Mouse (Mus musculus): ENCODE data around the gene Mxra8. TPM values are rescaled to one million over a fixed set of nuclear protein-coding genes. Genes with fewer than 3 reads are reported as not detected.

Gene Mxra8
- polyA plus RNA-seq, 1 experiment from 2014 or later: 137 TPM

DNA sequence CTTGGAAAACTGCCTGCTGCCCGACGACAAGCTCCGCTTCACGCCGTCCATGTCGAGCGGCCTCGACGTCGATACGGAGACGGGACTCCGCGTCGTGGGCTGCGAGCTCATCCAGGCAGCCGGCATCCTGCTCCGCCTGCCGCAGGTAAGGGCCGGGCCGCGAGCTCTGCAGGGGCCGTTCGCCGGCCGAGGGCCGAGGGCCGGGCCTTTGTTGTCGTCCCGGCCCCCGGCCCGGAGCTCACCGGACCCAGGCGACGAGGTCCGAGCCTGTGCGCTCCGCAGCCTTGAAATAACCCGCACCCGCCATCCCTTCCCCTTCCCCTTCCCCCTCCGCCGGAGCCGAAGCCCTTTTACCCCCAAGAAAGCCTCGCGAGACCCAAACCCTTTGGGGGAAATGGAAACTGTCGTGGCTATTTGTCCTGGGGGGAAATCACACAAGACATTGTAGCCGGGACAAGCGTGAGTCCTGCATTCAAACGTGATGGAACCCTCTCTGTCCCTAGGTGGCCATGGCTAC lies 26.8 kb upstream of the Mxra8 start:
- Histone ChIP-seq H3K9ac (peak overlapping the region; percentile 100), H3K36me3 (peaks cover 73% of the 10 kb centered on the region), H3K4me1 (peaks cover 20% of the 10 kb centered on the region), H3K27me3 (no peaks in the 10 kb centered on the region), H3K27ac (replicated peaks) (peak overlapping the region; percentile 96), H3K4me2 (replicated peaks) (peak overlapping the region; percentile 79), H3K4me3 (replicated peaks) (peak overlapping the region; percentile 100), H3K9me3 (replicated peaks) (no peaks in the 10 kb centered on the region)
- peak; percentile 6; the same call in 1 of the 2 replicates for ATAC-seq (ENCODE audit: insufficient number of reproducible peaks, low FRiP score, low TSS enrichment, low read depth)
- WGBS: under 1% methylated on average over 48 of the region's 49 CpGs

DNA sequence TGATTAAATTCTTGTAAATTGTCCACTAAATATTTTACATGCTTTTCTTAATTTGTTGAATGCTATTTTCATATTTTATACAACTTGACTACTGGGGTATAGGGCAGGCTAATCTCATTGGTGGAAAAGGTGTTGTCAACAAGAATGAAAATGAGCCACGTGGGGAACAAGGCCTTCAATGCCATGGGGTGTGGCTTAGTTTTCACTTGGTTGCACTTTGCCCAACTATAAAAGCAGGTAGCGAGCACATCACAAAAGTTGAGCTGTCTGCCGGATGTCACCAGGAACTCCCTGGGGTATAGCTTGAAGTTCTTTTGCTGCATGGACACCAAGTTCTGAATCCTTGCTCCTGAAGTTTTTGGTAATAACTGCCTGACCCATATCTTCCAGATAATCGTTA lies 21.9 kb upstream of the Mxra8 start:
- H3K4me3 ChIP-seq (replicated peaks): no peak overlapping the region
- H3K9ac ChIP-seq: no peak overlapping the region
- no peaks in the 10 kb centered on the region for H3K27me3 ChIP-seq
- H3K4me1 ChIP-seq: peaks cover 13% of the 10 kb centered on the region
- WGBS: 87% methylated on average over 4 of the region's 4 CpGs
- H3K27ac ChIP-seq (replicated peaks): no peak overlapping the region
- H3K9me3 ChIP-seq (replicated peaks): no peaks in the 10 kb centered on the region
- peaks cover 86% of the 10 kb centered on the region for H3K36me3 ChIP-seq
- no peak for ATAC-seq (ENCODE audit: insufficient number of reproducible peaks, low FRiP score, low TSS enrichment, low read depth)
- no peak overlapping the region for H3K4me2 ChIP-seq (replicated peaks)

DNA sequence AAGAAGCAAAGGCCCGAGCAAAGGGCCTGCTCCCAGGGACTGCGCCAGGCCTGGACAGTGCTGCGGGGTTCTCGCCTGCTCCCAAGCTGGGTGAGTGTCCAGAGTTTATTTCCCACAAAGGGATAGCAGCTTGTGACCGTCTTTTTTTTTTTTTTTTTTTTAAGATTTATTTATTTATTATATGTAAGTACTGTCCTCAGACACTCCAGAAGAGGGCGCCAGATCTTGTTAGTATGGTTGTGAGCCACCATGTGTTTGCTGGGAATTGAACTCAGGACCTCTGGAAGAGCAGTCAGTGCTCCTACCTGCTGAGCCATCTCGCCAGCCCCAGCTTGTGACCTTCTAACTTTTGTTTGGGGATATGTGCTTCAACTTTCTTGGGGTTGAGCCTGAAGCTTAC lies 18.5 kb upstream of the Mxra8 start:
- Histone ChIP-seq H3K27ac (replicated peaks) (no peak overlapping the region), H3K9ac (no peak overlapping the region), H3K9me3 (replicated peaks) (no peaks in the 10 kb centered on the region), H3K4me1 (no peaks in the 10 kb centered on the region), H3K4me3 (replicated peaks) (no peak overlapping the region), H3K4me2 (replicated peaks) (no peak overlapping the region), H3K27me3 (no peaks in the 10 kb centered on the region), H3K36me3 (peaks cover 94% of the 10 kb centered on the region)
- no peak for ATAC-seq (ENCODE audit: insufficient number of reproducible peaks, low FRiP score, low TSS enrichment, low read depth)
- 78% methylated on average over 7 of the region's 7 CpGs for WGBS

DNA sequence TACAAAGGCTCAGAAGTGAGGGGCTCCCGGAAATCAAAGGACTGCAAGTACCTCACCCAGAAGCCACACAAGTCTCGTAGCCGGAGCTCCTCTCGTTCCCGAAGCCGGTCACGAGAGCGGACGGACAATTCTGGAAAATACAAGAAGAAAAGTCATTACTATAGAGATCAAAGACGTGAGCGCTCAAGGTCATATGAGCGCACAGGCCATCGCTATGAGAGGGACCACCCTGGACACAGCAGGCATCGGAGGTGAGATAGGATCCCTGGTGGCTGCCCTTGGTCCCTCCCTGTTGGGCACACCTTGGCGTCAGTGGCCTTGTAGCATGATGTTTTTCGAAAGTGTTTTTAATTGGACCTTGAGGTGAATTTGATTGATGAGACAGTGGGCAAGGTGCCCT lies 16.0 kb upstream of the Mxra8 start:
- Histone ChIP-seq H3K9me3 (replicated peaks) (no peaks in the 10 kb centered on the region), H3K4me2 (replicated peaks) (no peak overlapping the region), H3K4me3 (replicated peaks) (no peak overlapping the region), H3K4me1 (no peaks in the 10 kb centered on the region), H3K27ac (replicated peaks) (no peak overlapping the region), H3K36me3 (peaks cover 87% of the 10 kb centered on the region), H3K9ac (no peak overlapping the region), H3K27me3 (no peaks in the 10 kb centered on the region)
- no peak for ATAC-seq (ENCODE audit: insufficient number of reproducible peaks, low FRiP score, low TSS enrichment, low read depth)
- WGBS: 94% methylated on average over 16 of the region's 16 CpGs

- Histone ChIP-seq H3K4me1 (peaks cover 29% of the 10 kb centered on the region), H3K9ac (no peak overlapping the region), H3K4me3 (replicated peaks) (no peak overlapping the region), H3K36me3 (peaks cover 34% of the 10 kb centered on the region), H3K27ac (replicated peaks) (no peak overlapping the region), H3K27me3 (no peaks in the 10 kb centered on the region), H3K9me3 (replicated peaks) (no peaks in the 10 kb centered on the region), H3K4me2 (replicated peaks) (no peak overlapping the region)
- 83% methylated on average over 4 of the region's 4 CpGs for WGBS
- no peak for ATAC-seq (ENCODE audit: insufficient number of reproducible peaks, low FRiP score, low TSS enrichment, low read depth)
These were observed 9.6 kb upstream of the Mxra8 start for GRCm38 (mm10) chr4:155829866-155830265.

DNA sequence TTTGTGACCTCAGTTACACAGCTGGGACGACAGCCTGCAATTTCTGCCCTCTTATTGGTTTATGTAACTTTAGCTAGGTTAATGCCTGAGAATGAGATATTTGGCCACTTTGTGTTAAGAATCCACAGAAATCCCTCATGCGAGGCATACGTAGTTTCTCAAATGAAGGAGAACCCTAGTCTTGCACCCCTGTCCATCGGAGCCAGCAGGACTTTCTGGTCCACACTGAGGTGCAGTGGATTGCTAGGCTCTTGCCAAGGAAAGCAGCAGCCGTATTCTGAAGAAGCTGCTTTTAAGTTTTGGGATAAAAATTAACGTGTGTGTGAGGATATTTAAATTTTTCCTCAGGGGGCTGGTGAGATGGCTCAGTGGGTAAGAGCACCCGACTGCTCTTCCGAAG lies 8.9 kb upstream of the Mxra8 start:
- 50% methylated on average over 8 of the region's 8 CpGs for WGBS
- peak overlapping the region; percentile 67 for H3K4me3 ChIP-seq (replicated peaks)
- peaks cover 29% of the 10 kb centered on the region for H3K4me1 ChIP-seq
- H3K27ac ChIP-seq (replicated peaks): peak overlapping the region; percentile 93
- no peaks in the 10 kb centered on the region for H3K27me3 ChIP-seq
- H3K9me3 ChIP-seq (replicated peaks): no peaks in the 10 kb centered on the region
- no peak overlapping the region for H3K9ac ChIP-seq
- ATAC-seq (ENCODE audit: insufficient number of reproducible peaks, low FRiP score, low TSS enrichment, low read depth): no peak
- peaks cover 27% of the 10 kb centered on the region for H3K36me3 ChIP-seq
- peak overlapping the region; percentile 78 for H3K4me2 ChIP-seq (replicated peaks)

- peak; percentile 92 for ATAC-seq (ENCODE audit: insufficient number of reproducible peaks, low FRiP score, low TSS enrichment, low read depth)
- WGBS: under 1% methylated on average over 49 of the region's 49 CpGs
- peak within 1 kb of the TSS; percentile 93 for H3K27ac ChIP-seq (replicated peaks)
These were observed 8.2 kb upstream of the Mxra8 start, which contains the start of gene Aurkaip1 for GRCm38 (mm10) chr4:155831205-155831766. Aurkaip1 (plus strand) TSS chr4:155831272.

DNA sequence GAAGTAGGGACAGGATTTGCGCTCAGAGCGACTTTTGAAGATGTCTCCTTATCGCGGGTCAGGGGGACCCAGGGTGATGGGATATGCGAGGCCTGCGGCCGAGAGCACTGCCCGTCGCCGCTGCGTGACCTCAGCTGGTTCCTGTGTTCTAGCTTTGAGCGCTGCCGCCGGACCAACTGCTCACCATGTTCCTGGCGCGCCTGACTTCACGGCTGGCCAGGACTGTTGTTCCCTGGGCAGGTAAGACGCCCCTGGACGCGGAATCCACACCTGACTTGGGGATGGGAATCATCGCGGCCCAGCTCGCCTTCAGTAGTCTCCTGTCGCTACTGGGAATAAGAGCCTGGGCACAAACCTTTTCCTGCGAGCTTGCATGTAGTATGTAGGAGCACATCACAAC lies 7.6 kb upstream of the Mxra8 start:
- peaks cover 29% of the 10 kb centered on the region for H3K4me1 ChIP-seq
- no peak for ATAC-seq (ENCODE audit: insufficient number of reproducible peaks, low FRiP score, low TSS enrichment, low read depth)
- peak overlapping the region; percentile 67 for H3K4me3 ChIP-seq (replicated peaks)
- peaks cover 19% of the 10 kb centered on the region for H3K36me3 ChIP-seq
- H3K4me2 ChIP-seq (replicated peaks): peak overlapping the region; percentile 78
- peak overlapping the region; percentile 93 for H3K27ac ChIP-seq (replicated peaks)
- no peaks in the 10 kb centered on the region for H3K9me3 ChIP-seq (replicated peaks)
- no peaks in the 10 kb centered on the region for H3K27me3 ChIP-seq
- peak overlapping the region; percentile 78 for H3K9ac ChIP-seq
- under 1% methylated on average over 25 of the region's 25 CpGs for WGBS

More at GRCm38 (mm10) chr4:155831205-155831766, 8.2 kb upstream of the Mxra8 start, which contains the start of gene Aurkaip1:
- H3K9me3 ChIP-seq (replicated peaks): no peaks in the 10 kb centered on the region
- H3K4me2 ChIP-seq (replicated peaks): peak within 1 kb of the TSS; percentile 78
- H3K36me3 ChIP-seq: peaks cover 24% of the 10 kb centered on the region
- H3K9ac ChIP-seq: peak within 1 kb of the TSS; percentile 78
- no peaks in the 10 kb centered on the region for H3K27me3 ChIP-seq
- peaks cover 29% of the 10 kb centered on the region for H3K4me1 ChIP-seq
- peak within 1 kb of the TSS; percentile 67 for H3K4me3 ChIP-seq (replicated peaks)

DNA sequence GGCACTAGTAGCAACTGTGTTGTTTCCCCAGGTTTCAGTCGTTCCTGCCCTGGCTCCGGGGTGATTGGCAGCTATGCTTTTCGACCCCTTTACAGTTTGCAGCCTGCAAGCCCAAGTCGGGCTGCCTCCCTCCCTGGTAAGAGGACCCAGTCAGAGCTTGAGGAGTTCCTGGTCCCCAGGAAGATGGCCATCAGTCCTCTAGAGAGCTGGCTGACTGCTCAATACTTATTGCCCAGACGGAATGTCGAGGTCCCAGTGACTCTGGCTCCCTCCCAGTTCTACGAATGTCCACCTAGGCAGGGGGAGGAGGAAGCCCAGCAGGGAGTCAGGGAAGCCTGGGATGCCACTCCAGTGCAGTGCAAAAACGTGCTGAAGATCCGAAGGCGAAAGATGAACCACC lies 7.2 kb upstream of the Mxra8 start:
- H3K9ac ChIP-seq: peak overlapping the region; percentile 78
- peak overlapping the region; percentile 78 for H3K4me2 ChIP-seq (replicated peaks)
- H3K9me3 ChIP-seq (replicated peaks): no peaks in the 10 kb centered on the region
- H3K36me3 ChIP-seq: peaks cover 15% of the 10 kb centered on the region
- no peak for ATAC-seq (ENCODE audit: insufficient number of reproducible peaks, low FRiP score, low TSS enrichment, low read depth)
- H3K4me1 ChIP-seq: peaks cover 31% of the 10 kb centered on the region
- WGBS: 48% methylated on average over 10 of the region's 10 CpGs
- no peaks in the 10 kb centered on the region for H3K27me3 ChIP-seq
- H3K27ac ChIP-seq (replicated peaks): peak overlapping the region; percentile 93
- peak overlapping the region; percentile 67 for H3K4me3 ChIP-seq (replicated peaks)

- H3K4me3 ChIP-seq (replicated peaks): no peak overlapping the region
- H3K9ac ChIP-seq: no peak overlapping the region
- no peak overlapping the region for H3K4me2 ChIP-seq (replicated peaks)
- no peak for ATAC-seq (ENCODE audit: insufficient number of reproducible peaks, low FRiP score, low TSS enrichment, low read depth)
- H3K36me3 ChIP-seq: peaks cover 9% of the 10 kb centered on the region
- H3K27ac ChIP-seq (replicated peaks): no peak overlapping the region
- WGBS: 83% methylated on average over 4 of the region's 4 CpGs
- peaks cover 40% of the 10 kb centered on the region for H3K4me1 ChIP-seq
- H3K9me3 ChIP-seq (replicated peaks): no peaks in the 10 kb centered on the region
- no peaks in the 10 kb centered on the region for H3K27me3 ChIP-seq
These were observed 6.2 kb upstream of the Mxra8 start for GRCm38 (mm10) chr4:155833234-155833633.

DNA sequence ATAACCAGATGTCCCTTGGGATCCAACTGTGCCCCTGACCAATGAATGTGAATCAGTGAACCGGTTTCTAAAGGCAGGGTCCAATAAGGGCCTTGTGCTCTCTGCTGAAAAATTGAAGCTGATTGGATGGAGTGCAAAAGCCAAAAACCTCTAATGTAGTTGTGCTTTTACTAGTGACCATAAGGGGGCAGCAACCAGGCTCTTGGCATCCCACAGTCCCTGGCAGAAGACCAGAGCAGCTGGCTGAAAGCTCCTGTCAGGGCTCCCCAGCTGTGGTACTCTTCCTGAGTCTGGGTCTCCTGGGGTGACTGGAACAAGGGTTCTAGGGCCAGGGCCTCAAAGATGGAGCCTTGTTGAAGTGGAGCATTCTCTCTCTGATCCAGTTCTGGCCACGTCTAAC lies 5.6 kb upstream of the Mxra8 start:
- Histone ChIP-seq H3K27ac (replicated peaks) (peak overlapping the region; percentile 81), H3K4me3 (replicated peaks) (no peak overlapping the region), H3K4me1 (peaks cover 45% of the 10 kb centered on the region), H3K27me3 (no peaks in the 10 kb centered on the region), H3K9me3 (replicated peaks) (no peaks in the 10 kb centered on the region), H3K4me2 (replicated peaks) (peak overlapping the region; percentile 12; the same call in 1 of the 2 replicates), H3K9ac (no peak overlapping the region), H3K36me3 (peaks cover 9% of the 10 kb centered on the region)
- ATAC-seq (ENCODE audit: insufficient number of reproducible peaks, low FRiP score, low TSS enrichment, low read depth): no peak
- 22% methylated on average over 2 of the region's 2 CpGs for WGBS

Data from embryonic facial prominence, embryonic 15.5 days (tissue).